8 mouse cellular contexts compared by ENCODE assay signal in genomic region chr7:45457204-45458060, GRCm38 (mm10). TPM values are rescaled to one million over a fixed set of nuclear protein-coding genes. Genes with fewer than 3 reads are reported as not detected.
DNase-seq lines count a peak whose midpoint lies in the region; ATAC-seq lines count a peak whose summit lies in the region.

No protein-coding gene starts in this region.

- H3K9me3 ChIP-seq in heart, embryonic 11.5 days (replicated peaks; ENCODE audit: control insufficient read depth, low read length) = no peaks in the 10 kb centered on the region
- no peaks in the 10 kb centered on the region for H3K9me3 ChIP-seq in midbrain, embryonic 12.5 days

- H3K36me3 ChIP-seq in heart, embryonic 11.5 days (ENCODE audit: control insufficient read depth, insufficient read depth, low read length) = peaks cover 21% of the 10 kb centered on the region
- H3K36me3 ChIP-seq in midbrain, embryonic 12.5 days = peaks cover 55% of the 10 kb centered on the region

- no peaks in the 10 kb centered on the region for H3K27me3 ChIP-seq in heart, embryonic 11.5 days (ENCODE audit: control insufficient read depth, insufficient read depth, low read length)
- no peaks in the 10 kb centered on the region for H3K27me3 ChIP-seq in midbrain, embryonic 12.5 days

- peaks cover 27% of the 10 kb centered on the region for H3K4me1 ChIP-seq in heart, embryonic 11.5 days (ENCODE audit: control insufficient read depth, insufficient read depth, low read length)
- H3K4me1 ChIP-seq in midbrain, embryonic 12.5 days = peaks cover 40% of the 10 kb centered on the region

- DNase-seq in adrenal gland, postnatal 10 days = peak; percentile 40
- no peak for DNase-seq in adrenal gland, adult 18-20 months (ENCODE audit: low spot score in 2 of 2)
- DNase-seq in adipocyte (ENCODE audit: low spot score) = peak; percentile 85
- DNase-seq in kidney, postnatal 25 days = peak; percentile 74 to 88
- no peak for DNase-seq in cerebellum, adult 11-12 months
- no peak for DNase-seq in frontal cortex, postnatal 36 days (ENCODE audit: low spot score in 2 of 2)

- no peak for ATAC-seq in heart, embryonic 11.5 days (replicated peaks; ENCODE audit: insufficient number of reproducible peaks, low FRiP score, low TSS enrichment)
- no peak for ATAC-seq in midbrain, embryonic 12.5 days (ENCODE audit: low FRiP score, low read depth)

- H3K9ac ChIP-seq in heart, embryonic 11.5 days (ENCODE audit: low read depth, low read length) = peak overlapping the region; percentile 49
- H3K9ac ChIP-seq in midbrain, embryonic 12.5 days (replicated peaks) = peak overlapping the region; percentile 91

- peak overlapping the region; percentile 80 for H3K4me2 ChIP-seq in heart, embryonic 11.5 days
- H3K4me2 ChIP-seq in midbrain, embryonic 12.5 days (replicated peaks) = peak overlapping the region; percentile 82

- peak overlapping the region; percentile 57 for H3K27ac ChIP-seq in heart, embryonic 11.5 days (ENCODE audit: low read depth, low read length)
- H3K27ac ChIP-seq in midbrain, embryonic 12.5 days (replicated peaks) = peak overlapping the region; percentile 44

- WGBS in heart, embryonic 11.5 days (ENCODE audit: insufficient replicate concordance) = 56% methylated on average over 9 of the region's 10 CpGs
- 67% methylated on average over 10 of the region's 10 CpGs for WGBS in midbrain, embryonic 12.5 days

- peak overlapping the region; percentile 70 for H3K4me3 ChIP-seq in heart, embryonic 11.5 days (ENCODE audit: low read depth, low read length)
- peak overlapping the region; percentile 87 for H3K4me3 ChIP-seq in midbrain, embryonic 12.5 days

RNA-seq across cellular contexts. Expression of gene Ftl1, which starts 2.3 kb away (rescaled TPM):
- total RNA-seq in adrenal gland, postnatal 10 days (2021) = 100 to 1,000 TPM; 527 to 606 TPM
- 1,000 to 10,000 TPM; 1,437 to 1,911 TPM for total RNA-seq in adrenal gland, adult 18-20 months (2021)
- polyA plus RNA-seq in heart, embryonic 11.5 days (2014; fragmentation: Nextera tagmentation; extraction: Ambion mirVana) = 4,030 and 4,320 TPM in 2 replicates
- polyA plus RNA-seq in midbrain, embryonic 12.5 days (2016; fragmentation: Nextera tagmentation; extraction: Ambion mirVana) = 5,715 and 6,077 TPM in 2 replicates

RNA-seq across cellular contexts. Expression of gene Bax, which starts 9.3 kb away (rescaled TPM):
- total RNA-seq in adrenal gland, postnatal 10 days (2021) = 10 to 100 TPM; 52.7 to 53.6 TPM
- 10 to 100 TPM; 58.2 to 64.3 TPM for total RNA-seq in adrenal gland, adult 18-20 months (2021)
- 91.3 and 146 TPM in 2 replicates for polyA plus RNA-seq in heart, embryonic 11.5 days (2014; fragmentation: Nextera tagmentation; extraction: Ambion mirVana)
- 241 and 250 TPM in 2 replicates for polyA plus RNA-seq in midbrain, embryonic 12.5 days (2016; fragmentation: Nextera tagmentation; extraction: Ambion mirVana)

RNA-seq across cellular contexts. Expression of gene Ruvbl2, which starts 19.5 kb away (rescaled TPM):
- 10 to 100 TPM; 50.2 to 58.9 TPM for total RNA-seq in adrenal gland, postnatal 10 days (2021)
- 10 to 100 TPM; 41.9 to 43.3 TPM for total RNA-seq in adrenal gland, adult 18-20 months (2021)
- polyA plus RNA-seq in heart, embryonic 11.5 days (2014; fragmentation: Nextera tagmentation; extraction: Ambion mirVana) = 98.2 and 104 TPM in 2 replicates
- 140 and 153 TPM in 2 replicates for polyA plus RNA-seq in midbrain, embryonic 12.5 days (2016; fragmentation: Nextera tagmentation; extraction: Ambion mirVana)

RNA-seq across cellular contexts. Expression of gene Gys1, which starts 22.8 kb away (rescaled TPM):
- 10 to 100 TPM; 66.7 to 92.5 TPM for total RNA-seq in adrenal gland, postnatal 10 days (2021)
- 10 to 100 TPM; 40.4 to 61.6 TPM for total RNA-seq in adrenal gland, adult 18-20 months (2021)
- polyA plus RNA-seq in heart, embryonic 11.5 days (2014; fragmentation: Nextera tagmentation; extraction: Ambion mirVana) = 99.1 and 106 TPM in 2 replicates
- 29.7 and 32.4 TPM in 2 replicates for polyA plus RNA-seq in midbrain, embryonic 12.5 days (2016; fragmentation: Nextera tagmentation; extraction: Ambion mirVana)

RNA-seq across cellular contexts. Expression of gene Tulp2, which starts 24.2 kb away (rescaled TPM):
- total RNA-seq in adrenal gland, postnatal 10 days (2021) = under 1 TPM; 0.64 to 0.69 TPM
- total RNA-seq in adrenal gland, adult 18-20 months (2021) = 1 to 10 TPM in 1 of 2 experiments, under 1 TPM in 1; 0.66 to 2.6 TPM
- polyA plus RNA-seq in heart, embryonic 11.5 days (2014; fragmentation: Nextera tagmentation; extraction: Ambion mirVana) = 1.5 and 2.2 TPM in 2 replicates
- 0.22 TPM in 2 replicates for polyA plus RNA-seq in midbrain, embryonic 12.5 days (2016; fragmentation: Nextera tagmentation; extraction: Ambion mirVana)

Comparison
In these comparisons a context has a peak if more than half of its experiments do, and no peak if none do; other contexts are left out.
1. DNase-seq: peak in adrenal gland, postnatal 10 days (single experiment), adipocyte (single experiment) and kidney, postnatal 25 days (2 of 2); none in adrenal gland, adult 18-20 months (0 of 2), cerebellum, adult 11-12 months (single experiment) and frontal cortex, postnatal 36 days (0 of 2).